Mouse (Mus musculus) kidney, adult 2 months (tissue): Measurements from ENCODE around the gene Mrtfb.

ENCODE experiments used
- CTCF ChIP-seq: fragments of 200-500 bp; conservative IDR thresholded peaks from 2 replicates; pipeline ENCODE4 v1.5.1; 2011; ENCODE audit warnings: low read depth, mild to moderate bottlenecking, control low read depth, low read length, moderate library complexity, mixed read lengths; ENCODE audit not compliant: insufficient read depth, insufficient read length
- POLR2A ChIP-seq: fragments of 200-500 bp; IDR thresholded peaks from one replicate; pipeline ENCODE4 v1.6.1; 2011; ENCODE audit warnings: low read depth, low read length, control low read depth

DNA sequence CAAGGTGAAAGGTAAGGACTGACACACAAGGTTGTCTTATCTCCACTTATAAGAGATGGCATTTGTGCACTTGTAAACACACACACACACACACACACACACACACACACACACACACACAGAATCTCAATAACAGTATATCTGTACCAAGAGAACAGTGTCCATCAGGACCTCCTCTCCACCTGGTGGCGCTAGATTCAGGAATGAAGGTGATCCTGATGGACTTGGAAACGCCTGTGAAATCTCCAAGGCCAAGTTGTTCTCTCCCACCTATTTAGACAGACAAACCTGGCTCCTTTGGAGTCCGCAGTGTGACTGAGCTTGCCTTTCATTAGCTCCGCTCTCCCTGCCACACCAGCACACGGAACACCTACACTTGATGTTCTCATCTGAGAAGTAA, 208.4 kb downstream of the Mrtfb start:
- TF ChIP-seq CTCF, result no peak
- no peak for TF ChIP-seq POLR2A
